Mouse (Mus musculus) liver, postnatal 0 days (tissue): ENCODE measurements around the gene Atxn1.

Experiments used
- CTCF ChIP-seq: sonication (generic); IDR thresholded peaks from 2 replicates; pipeline ENCODE4 v1.5.1; 2016; ENCODE audit warnings: antibody characterized with exemption, low read depth
- EP300 ChIP-seq: IDR thresholded peaks from 2 replicates; pipeline ENCODE4 v1.6.1; 2016; ENCODE audit warnings: antibody characterized with exemption, low read depth, mild to moderate bottlenecking

DNA sequence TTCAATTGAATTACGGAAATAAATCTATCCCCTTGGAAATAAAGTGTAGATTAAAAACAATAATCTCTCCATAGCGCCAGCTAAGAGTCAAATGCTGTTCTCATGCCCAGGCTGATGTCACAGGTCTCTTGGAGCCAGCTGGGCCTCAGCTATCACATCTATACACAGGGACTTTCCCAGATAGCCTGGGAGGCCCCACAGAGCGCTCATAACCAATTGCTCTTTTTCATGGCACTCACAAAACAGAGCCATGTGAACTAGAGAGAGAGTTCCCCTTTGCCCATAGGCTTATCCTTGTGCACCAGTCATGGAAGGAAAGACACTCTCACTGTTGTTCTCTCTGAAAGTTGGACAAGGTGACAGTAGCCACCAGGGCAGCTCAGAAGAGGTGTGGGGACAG lies 230.3 kb downstream of the Atxn1 start:
- no peak for TF ChIP-seq CTCF
- TF ChIP-seq EP300: no peak
